Mouse (Mus musculus) intestine, postnatal 0 days (tissue): ENCODE measurements around the gene Sdhaf1. TPM values are rescaled to one million over a fixed set of nuclear protein-coding genes. Genes with fewer than 3 reads are reported as not detected.

Experiments used
- ATAC-seq: fragments of 200-750 bp; cut with Nextera tagmentation; 2 replicates; pipeline ENCODE4 v1.8.0; 2017; ENCODE audit warnings: mild to moderate bottlenecking, moderate TSS enrichment, moderate library complexity
- H3K27ac ChIP-seq: fragments of 300-500 bp; sonication (generic); 2 replicates; pipeline ENCODE4 v1.5.1; 2014; ENCODE audit warnings: mild to moderate bottlenecking, low read depth, low read length, moderate library complexity
- H3K27me3 ChIP-seq: fragments of 300-500 bp; sonication (generic); replicated peaks from 2 replicates; pipeline ENCODE4 v1.6.1; 2014; ENCODE audit warnings: low read length, mixed read lengths; ENCODE audit not compliant: control insufficient read depth, insufficient read depth
- H3K36me3 ChIP-seq: fragments of 300-500 bp; sonication (generic); 2 replicates; pipeline ENCODE4 v1.6.1; 2014; ENCODE audit warnings: mild to moderate bottlenecking, moderate library complexity; ENCODE audit not compliant: control insufficient read depth, insufficient read depth
- H3K4me1 ChIP-seq: fragments of 300-500 bp; sonication (generic); replicated peaks from 2 replicates; pipeline ENCODE4 v1.6.1; 2014; ENCODE audit warnings: antibody characterized with exemption, low read length, mixed read lengths; ENCODE audit not compliant: control insufficient read depth, insufficient read depth
- H3K4me2 ChIP-seq: fragments of 300-500 bp; sonication (generic); replicated peaks from 2 replicates; pipeline ENCODE4 v1.6.1; 2014; ENCODE audit warnings: low read depth, mild to moderate bottlenecking, moderate library complexity
- H3K4me3 ChIP-seq: fragments of 300-500 bp; sonication (generic); 2 replicates; pipeline ENCODE4 v1.5.1; 2014; ENCODE audit warnings: low read depth, low read length
- H3K9ac ChIP-seq: fragments of 300-500 bp; sonication (generic); 2 replicates; pipeline ENCODE4 v1.6.1; 2014; ENCODE audit warnings: mild to moderate bottlenecking, low read depth, low read length
- H3K9me3 ChIP-seq: fragments of 300-500 bp; sonication (generic); 2 replicates; pipeline ENCODE4 v1.6.1; 2016; ENCODE audit warnings: mixed run types; ENCODE audit not compliant: control insufficient read depth
- CTCF ChIP-seq: sonication (generic); IDR thresholded peaks from 2 replicates; pipeline ENCODE4 v1.5.1; 2016; ENCODE audit warnings: low read depth, mild to moderate bottlenecking, control low read depth, antibody characterized with exemption, moderate library complexity
- WGBS: fragments of 180-500 bp; shearing (Covaris S2); extraction: QIAGEN DNeasy Blood & Tissue Kit; methylation state at CpG from one replicate; pipeline ENCODE4 v1.1.7; 2014; 5-methylcytosine and 5-hydroxymethylcytosine counted together
- polyA plus RNA-seq: library from polyadenylated mRNA; unstranded; fragments of >200 nt; fragmentation: Nextera tagmentation; extraction: Ambion mirVana; gene quantifications from 2 replicates; pipeline ENCODE4 v1.2.1, GENCODE M21; 2015

The Sdhaf1 gene
- polyA plus RNA-seq, 1 experiment from 2014 or later, result 18.3 TPM

DNA sequence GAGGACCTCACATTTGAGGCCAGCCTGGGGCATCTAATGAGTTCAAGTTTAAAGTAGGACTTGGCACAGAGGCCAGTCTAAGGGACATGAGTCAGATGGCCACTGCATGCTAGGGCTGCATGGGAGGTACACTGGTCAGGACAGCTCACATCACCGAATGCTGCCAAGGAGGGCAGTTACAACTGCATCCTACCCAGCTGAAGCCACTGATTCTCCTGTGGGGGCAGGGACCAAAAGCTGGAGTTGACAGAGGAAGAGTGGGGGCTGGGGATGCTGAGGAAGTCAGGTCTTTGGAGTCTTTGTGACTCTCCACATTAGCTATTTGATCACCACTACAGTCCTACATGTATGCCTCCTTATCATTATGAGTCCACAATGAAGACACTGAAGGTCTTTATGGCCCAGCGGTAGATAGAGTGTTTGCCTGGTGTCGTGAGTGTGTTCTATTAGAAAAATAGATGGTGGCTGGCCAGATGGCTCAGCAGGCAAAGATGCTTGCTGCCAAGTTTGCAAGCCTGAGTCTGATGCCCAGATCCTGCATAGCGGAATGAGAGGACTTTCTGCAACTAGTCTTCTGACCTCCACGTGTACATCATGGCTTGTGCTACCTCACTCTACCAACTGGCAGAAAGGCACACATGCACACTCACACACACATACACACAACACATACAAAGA, 15.9 kb upstream of the Sdhaf1 start:
- H3K9me3 ChIP-seq, result no peaks in the 10 kb centered on the region
- no peak overlapping the region for H3K27ac ChIP-seq
- WGBS, result 59% methylated on average over 5 of the region's 5 CpGs
- no peaks in the 10 kb centered on the region for H3K4me1 ChIP-seq
- no peaks in the 10 kb centered on the region for H3K36me3 ChIP-seq
- no peak overlapping the region for H3K9ac ChIP-seq
- H3K4me3 ChIP-seq, result no peak overlapping the region
- no peak overlapping the region for H3K4me2 ChIP-seq
- 0 out of 2 replicates have a peak, but pooled peaks cover 7% of the 10 kb centered on the region for H3K27me3 ChIP-seq
- no peak for TF ChIP-seq CTCF
- no peak for ATAC-seq

DNA sequence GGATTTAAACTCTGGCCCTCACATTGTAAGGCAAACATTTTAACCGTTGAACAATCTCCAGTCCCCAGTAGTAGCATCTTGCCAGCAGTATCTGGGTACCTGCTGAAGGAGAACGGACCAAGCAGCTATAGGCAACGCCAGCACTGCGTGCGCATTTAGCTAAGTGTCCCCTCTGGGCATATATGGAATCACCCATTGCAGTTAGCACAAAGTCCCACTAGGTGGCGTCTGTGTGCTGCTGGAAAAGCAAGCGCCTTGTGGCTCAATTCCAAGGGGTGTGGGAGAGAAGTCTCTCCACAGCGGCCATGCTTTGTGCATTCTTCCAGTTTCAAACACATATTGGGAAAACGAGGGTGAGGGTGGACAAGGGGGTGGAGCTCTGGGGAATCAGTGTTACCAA, 12.7 kb upstream of the Sdhaf1 start:
- 0 out of 2 replicates have a peak, but pooled peaks cover 11% of the 10 kb centered on the region for H3K27me3 ChIP-seq
- H3K9ac ChIP-seq, result no peak overlapping the region
- 2% methylated on average over 9 of the region's 9 CpGs for WGBS
- H3K27ac ChIP-seq, result no peak overlapping the region
- peak; percentile 97 for TF ChIP-seq CTCF
- no peak; the same call in 1 of the 2 replicates for ATAC-seq
- H3K4me3 ChIP-seq, result no peak overlapping the region
- H3K4me1 ChIP-seq, result peaks cover 4% of the 10 kb centered on the region; the same call in 1 of the 2 replicates
- no peaks in the 10 kb centered on the region for H3K9me3 ChIP-seq
- no peaks in the 10 kb centered on the region for H3K36me3 ChIP-seq
- no peak overlapping the region for H3K4me2 ChIP-seq

DNA sequence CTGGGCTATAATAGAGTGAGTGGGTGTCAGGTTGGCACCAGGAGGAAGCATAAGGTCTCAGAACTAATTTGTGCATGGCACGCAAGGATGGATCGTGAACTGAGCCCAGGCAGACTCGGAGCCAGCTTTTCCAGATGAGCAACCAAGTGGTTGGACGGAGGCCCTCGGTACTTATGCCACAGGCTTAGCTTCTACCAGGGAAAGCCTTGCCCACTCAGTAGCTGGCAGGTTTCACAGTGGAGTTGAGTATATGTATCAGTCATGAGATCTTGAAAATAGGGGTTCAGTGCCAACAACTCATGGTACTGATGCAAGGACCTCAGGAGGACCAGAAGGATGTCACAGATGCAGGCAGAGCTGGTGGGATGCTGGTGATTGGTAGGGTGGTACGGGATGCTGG, 12.0 kb upstream of the Sdhaf1 start:
- WGBS, result 79% methylated on average over 6 of the region's 6 CpGs
- H3K36me3 ChIP-seq, result no peaks in the 10 kb centered on the region

DNA sequence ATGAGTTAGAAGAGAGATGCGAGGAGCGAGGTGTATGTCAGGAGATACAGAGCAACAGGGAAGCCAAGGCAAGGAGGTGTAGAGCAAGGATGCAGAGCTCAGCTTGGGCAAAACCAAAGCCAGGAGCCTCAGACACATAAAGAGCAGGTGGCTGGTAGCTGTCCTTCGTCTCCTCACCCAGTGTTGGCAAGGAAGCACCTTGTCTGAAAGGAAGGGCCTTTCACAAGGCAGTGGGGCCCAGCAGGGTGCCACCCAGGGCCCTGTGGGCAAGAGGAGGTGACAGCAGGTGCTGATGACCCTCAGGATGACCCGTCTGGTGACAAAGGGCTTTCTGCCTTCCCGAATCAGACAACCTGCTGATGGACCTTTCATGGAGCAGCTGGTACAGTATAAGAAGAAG, 10.9 kb upstream of the Sdhaf1 start:
- Histone ChIP-seq H3K4me1 (peaks cover 4% of the 10 kb centered on the region; the same call in 1 of the 2 replicates), H3K27me3 (peaks cover 18% of the 10 kb centered on the region; the same call in 1 of the 2 replicates), H3K36me3 (no peaks in the 10 kb centered on the region), H3K27ac (no peak overlapping the region), H3K9me3 (no peaks in the 10 kb centered on the region), H3K9ac (no peak overlapping the region), H3K4me2 (no peak overlapping the region), H3K4me3 (no peak overlapping the region)
- no peak for TF ChIP-seq CTCF
- ATAC-seq, result no peak
- WGBS, result 67% methylated on average over 5 of the region's 5 CpGs

More for the DNA sequence above, 12.0 kb upstream of the Sdhaf1 start:
- Histone ChIP-seq H3K4me2 (no peak overlapping the region), H3K9me3 (no peaks in the 10 kb centered on the region), H3K4me1 (peaks cover 4% of the 10 kb centered on the region; the same call in 1 of the 2 replicates), H3K4me3 (no peak overlapping the region), H3K27ac (no peak overlapping the region), H3K27me3 (peaks cover 16% of the 10 kb centered on the region; the same call in 1 of the 2 replicates), H3K9ac (no peak overlapping the region)
- ATAC-seq, result no peak
- no peak for TF ChIP-seq CTCF

DNA sequence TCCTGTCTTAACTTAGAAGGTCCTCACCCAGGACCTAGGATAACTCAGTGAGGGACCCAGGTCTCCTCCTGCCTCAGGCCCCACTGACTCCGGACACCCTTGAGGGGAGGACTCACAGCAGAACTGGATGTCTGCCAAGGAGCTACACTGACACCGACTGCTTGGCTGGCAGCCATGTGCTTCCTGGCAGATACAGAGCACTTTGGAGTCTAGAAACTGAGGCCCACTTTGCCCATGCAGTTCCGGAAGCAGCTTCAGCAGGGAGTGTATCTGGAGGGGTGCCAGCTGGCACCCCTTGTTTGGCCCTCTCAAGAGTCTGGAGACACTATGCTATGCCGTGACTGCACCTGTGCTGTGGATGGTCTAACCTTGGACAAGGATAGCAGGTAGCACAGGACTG, 9.7 kb upstream of the Sdhaf1 start:
- ATAC-seq, result peak; percentile 69
- H3K36me3 ChIP-seq, result no peaks in the 10 kb centered on the region
- WGBS, result 17% methylated on average over 4 of the region's 4 CpGs

DNA sequence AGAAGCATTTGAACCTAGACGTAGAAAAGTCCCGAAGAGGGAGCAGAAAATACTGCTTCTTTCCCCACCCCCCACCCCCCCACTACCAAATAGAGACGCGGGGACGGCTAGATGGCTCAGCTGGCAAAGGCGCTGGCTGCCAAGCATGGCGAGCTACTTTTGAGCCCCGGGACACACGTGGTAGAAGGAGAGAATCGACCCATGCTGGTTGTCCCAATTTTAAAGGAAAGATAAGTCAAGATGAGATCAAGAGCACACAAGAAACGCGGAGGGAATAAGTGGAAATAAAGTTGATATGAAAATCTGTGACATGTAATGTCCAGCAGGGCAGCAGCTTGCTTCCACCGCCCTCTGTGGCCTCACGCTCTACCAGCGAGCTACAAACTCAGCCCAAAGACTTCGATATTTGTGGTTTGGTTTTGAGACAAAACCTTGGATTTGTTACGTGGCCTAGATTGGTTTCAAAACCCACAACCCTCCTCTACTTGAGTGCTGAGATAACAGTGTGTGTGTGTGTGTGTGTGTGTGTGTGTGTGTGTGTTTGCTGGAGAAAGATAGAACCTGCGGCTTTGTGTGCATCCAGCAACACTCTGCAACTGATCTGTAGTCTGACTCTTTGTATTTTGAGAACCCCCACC, 9.0 kb upstream of the Sdhaf1 start:
- Histone ChIP-seq H3K4me1 (peaks cover 4% of the 10 kb centered on the region; the same call in 1 of the 2 replicates), H3K4me3 (no peak overlapping the region), H3K9ac (no peak overlapping the region), H3K27me3 (peaks cover 18% of the 10 kb centered on the region; the same call in 1 of the 2 replicates), H3K27ac (no peak overlapping the region), H3K9me3 (no peaks in the 10 kb centered on the region), H3K36me3 (no peaks in the 10 kb centered on the region), H3K4me2 (no peak overlapping the region)
- 65% methylated on average over 18 of the region's 18 CpGs for WGBS
- no peak for ATAC-seq
- no peak for TF ChIP-seq CTCF

More for the DNA sequence above, 9.7 kb upstream of the Sdhaf1 start:
- Histone ChIP-seq H3K27ac (no peak overlapping the region), H3K4me2 (peak overlapping the region; percentile 6; the same call in 1 of the 2 replicates), H3K9ac (no peak overlapping the region), H3K4me3 (no peak overlapping the region), H3K9me3 (no peaks in the 10 kb centered on the region), H3K27me3 (peaks cover 18% of the 10 kb centered on the region; the same call in 1 of the 2 replicates), H3K4me1 (peaks cover 4% of the 10 kb centered on the region; the same call in 1 of the 2 replicates)
- no peak for TF ChIP-seq CTCF
